Mouse (Mus musculus): ENCODE measurements around the gene Srxn1.

GRCm38 (mm10) chr2:152087111-152087510 lies 18.2 kb upstream of the Srxn1 start:
- TF ChIP-seq GATA1 (IDR thresholded peaks at IDR 0.05; ENCODE audit: low read length): no peak
- TF ChIP-seq TAL1 (IDR thresholded peaks at IDR 0.05; ENCODE audit: low read length): no peak

Measured in erythroblast, embryonic 14.5 days (primary cell).